Mouse (Mus musculus) ES-Bruce4 (cell line): Measurements from ENCODE around the gene Hat1.

Experiments used
- CTCF ChIP-seq: IDR thresholded peaks from one replicate; pipeline ENCODE4 v1.8.1; 2011; ENCODE audit warnings: low read depth, low read length
- EP300 ChIP-seq: IDR thresholded peaks from 2 replicates; pipeline ENCODE4 v1.6.1; 2011; ENCODE audit warnings: low read depth, low read length; ENCODE audit not compliant: insufficient read depth

GRCm38 (mm10) chr2:71453161-71453916 is 64.6 kb downstream of the Hat1 start, which contains the start of gene Metap1d:
- TF ChIP-seq CTCF (no peak), EP300 (0 out of 2 replicates have a peak, but pooled peaks have one; percentile 36)
